Mouse (Mus musculus): ENCODE measurements around the gene C2cd5. TPM values are rescaled to one million over a fixed set of nuclear protein-coding genes. Genes with fewer than 3 reads are reported as not detected.
"Not testable (repeated sequence)": the region's sequence is repeated elsewhere in the genome, so short reads cannot be mapped to it uniquely, and the experiment has no call there.

C2cd5 gene
- total RNA-seq, 2 experiments from 2014 or later: 98.8 to 122 TPM

GRCm38 (mm10) chr6:142991391-142992059, 108.4 kb downstream of the C2cd5 start:
- ATAC-seq (replicated peaks; ENCODE audit: low FRiP score, poor library complexity, severe bottlenecking): no peak

GRCm38 (mm10) chr6:142990516-142990915, 109.4 kb downstream of the C2cd5 start:
- no peak for ATAC-seq (replicated peaks; ENCODE audit: low FRiP score, poor library complexity, severe bottlenecking)

DNA sequence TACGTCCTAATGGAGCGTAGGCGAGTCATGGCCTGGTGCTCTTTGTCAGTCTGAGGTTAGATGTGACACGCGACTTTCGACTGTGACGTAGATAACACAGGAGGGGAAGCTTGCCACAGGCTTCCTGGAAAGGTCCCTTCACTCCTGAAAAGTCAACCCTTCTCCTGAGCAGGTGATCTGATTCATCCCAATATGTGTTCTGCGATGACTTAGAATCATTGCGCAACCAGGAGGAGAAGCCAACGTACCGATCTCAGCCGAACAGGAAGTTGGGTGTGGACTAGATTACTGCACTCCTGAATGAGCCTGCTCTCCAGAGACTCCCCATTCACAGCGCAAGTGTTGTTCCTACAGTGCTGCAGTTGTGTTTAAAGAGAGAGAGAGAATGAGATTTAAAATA, 110.4 kb downstream of the C2cd5 start:
- ATAC-seq (replicated peaks; ENCODE audit: low FRiP score, poor library complexity, severe bottlenecking): no peak

DNA sequence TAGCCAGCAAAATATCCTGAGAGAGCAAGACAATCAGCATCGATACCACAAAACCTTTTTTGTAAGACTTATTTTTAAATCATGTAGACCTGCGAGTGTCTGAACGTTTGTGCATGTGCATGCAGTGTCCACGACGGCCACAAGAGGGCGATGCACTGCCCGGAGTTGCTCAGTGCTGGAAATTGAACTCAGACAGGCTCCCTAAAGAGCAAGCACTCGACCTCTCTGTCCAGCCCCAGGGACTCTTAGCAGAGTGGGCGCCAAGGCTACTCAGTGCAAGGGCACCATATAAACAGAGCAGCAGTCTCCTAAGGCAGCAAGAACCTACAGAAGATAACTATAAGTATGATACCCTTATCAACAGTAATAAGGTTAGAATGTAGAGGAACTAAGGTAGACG, 111.2 kb downstream of the C2cd5 start:
- ATAC-seq (replicated peaks; ENCODE audit: low FRiP score, poor library complexity, severe bottlenecking): peak; percentile 86

- ATAC-seq (replicated peaks; ENCODE audit: low FRiP score, poor library complexity, severe bottlenecking): no peak
These were observed 111.7 kb downstream of the C2cd5 start for GRCm38 (mm10) chr6:142988231-142988630.

- no peak for ATAC-seq (replicated peaks; ENCODE audit: low FRiP score, poor library complexity, severe bottlenecking)
These were observed 112.3 kb downstream of the C2cd5 start for GRCm38 (mm10) chr6:142987616-142988015.

DNA sequence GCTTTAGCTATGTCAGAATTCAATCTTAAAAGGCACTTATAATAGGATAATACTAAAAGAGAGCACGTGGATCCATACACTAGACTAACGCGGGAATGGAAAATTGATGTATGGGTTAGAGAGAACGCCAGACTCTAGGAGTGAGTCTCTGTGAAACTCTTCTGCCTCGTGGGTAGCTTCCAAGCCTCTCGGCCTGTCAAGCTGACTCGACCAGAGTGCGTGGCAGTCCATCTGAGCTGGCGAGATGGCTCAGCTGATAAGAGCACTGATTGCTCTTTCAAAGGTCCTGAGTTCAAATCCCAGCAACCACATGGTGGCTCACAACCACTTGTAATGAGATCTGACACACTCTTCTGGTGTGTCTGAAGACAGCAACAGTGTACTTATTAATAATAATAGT, 113.2 kb downstream of the C2cd5 start:
- ATAC-seq (replicated peaks; ENCODE audit: low FRiP score, poor library complexity, severe bottlenecking): not testable (repeated sequence)

- ATAC-seq (replicated peaks; ENCODE audit: low FRiP score, poor library complexity, severe bottlenecking): not testable (repeated sequence)
These were observed 114.2 kb downstream of the C2cd5 start for GRCm38 (mm10) chr6:142985561-142986238.

GRCm38 (mm10) chr6:142979665-142980660, 120.0 kb downstream of the C2cd5 start:
- no peak for ATAC-seq (replicated peaks; ENCODE audit: low FRiP score, poor library complexity, severe bottlenecking)

DNA sequence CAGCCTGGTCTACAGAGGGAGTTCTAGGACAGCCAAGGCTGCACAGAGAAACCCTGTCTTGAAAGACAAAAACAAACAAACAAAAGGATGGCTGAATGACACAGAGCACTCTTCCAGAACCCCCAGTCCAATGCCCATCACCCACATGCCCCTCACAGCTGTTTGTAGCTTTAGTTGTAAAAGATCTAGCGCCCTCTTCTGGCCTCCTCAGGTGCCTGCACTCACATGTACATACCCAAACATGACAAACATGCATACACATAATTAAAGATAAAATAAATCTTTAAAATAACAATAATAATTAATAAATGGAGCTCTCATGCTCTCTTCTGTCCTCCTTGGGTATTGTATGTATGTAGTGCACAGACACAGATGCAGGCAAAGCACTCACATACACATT, 122.7 kb downstream of the C2cd5 start:
- no peak for ATAC-seq (replicated peaks; ENCODE audit: low FRiP score, poor library complexity, severe bottlenecking)

DNA sequence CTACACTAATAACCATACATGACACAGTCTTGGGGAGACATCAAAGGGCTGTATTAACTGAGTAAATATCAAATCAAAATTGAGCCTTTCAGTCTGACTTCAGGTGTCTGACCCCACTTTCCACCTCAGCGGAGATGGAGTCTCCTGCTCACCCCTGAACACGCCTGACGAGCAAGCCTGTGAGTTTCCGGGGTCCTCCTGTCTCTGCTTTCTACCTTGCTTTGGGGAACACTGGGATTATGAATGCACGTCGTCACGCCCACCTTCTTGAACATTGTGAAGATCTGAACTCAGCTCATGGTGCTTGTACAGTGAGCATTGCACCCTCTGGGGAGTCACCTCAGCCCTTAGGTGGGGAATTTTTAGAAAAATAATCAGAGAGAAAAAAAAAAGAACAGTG, 126.7 kb downstream of the C2cd5 start:
- no peak for ATAC-seq (replicated peaks; ENCODE audit: low FRiP score, poor library complexity, severe bottlenecking)

- no peak for ATAC-seq (replicated peaks; ENCODE audit: low FRiP score, poor library complexity, severe bottlenecking)
These were observed 127.7 kb downstream of the C2cd5 start for GRCm38 (mm10) chr6:142972205-142972604.

- ATAC-seq (replicated peaks; ENCODE audit: low FRiP score, poor library complexity, severe bottlenecking): no peak
These were observed 132.5 kb downstream of the C2cd5 start for GRCm38 (mm10) chr6:142967407-142967806.

- no peak for ATAC-seq (replicated peaks; ENCODE audit: low FRiP score, poor library complexity, severe bottlenecking)
These were observed 135.2 kb downstream of the C2cd5 start for GRCm38 (mm10) chr6:142964531-142965385.

DNA sequence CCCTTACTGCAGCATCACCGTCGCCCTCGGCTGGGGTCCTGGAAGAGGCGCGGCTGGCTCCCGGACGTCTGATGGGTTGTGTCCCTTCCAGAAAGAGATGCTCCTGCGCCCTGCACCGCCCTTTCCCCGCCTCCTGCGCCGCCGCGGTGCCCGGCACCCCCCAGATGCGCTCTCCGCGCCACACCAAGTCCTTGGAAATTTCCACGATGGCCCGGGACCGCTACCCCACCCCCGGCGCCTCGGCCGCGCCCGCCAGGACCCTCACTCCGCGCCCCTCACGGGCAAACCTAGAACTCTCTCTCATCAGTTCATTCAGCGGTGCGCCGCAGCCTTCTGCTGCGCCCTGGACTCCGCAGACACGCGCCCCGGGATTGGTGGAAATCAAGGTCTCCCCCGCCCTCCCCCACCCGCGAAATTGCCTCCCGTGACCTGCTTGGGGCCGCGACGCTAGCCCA, 135.8 kb downstream of the C2cd5 start, which contains the start of gene St8sia1:
Gene St8sia1, minus strand, starts transcription at position 377 of the 455 bp plus-strand sequence.
- ATAC-seq (replicated peaks; ENCODE audit: low FRiP score, poor library complexity, severe bottlenecking): no peak

- no peak for ATAC-seq (replicated peaks; ENCODE audit: low FRiP score, poor library complexity, severe bottlenecking)
These were observed 136.4 kb downstream of the C2cd5 start for GRCm38 (mm10) chr6:142963480-142964075.

GRCm38 (mm10) chr6:142962881-142963280, 137.1 kb downstream of the C2cd5 start:
- no peak for ATAC-seq (replicated peaks; ENCODE audit: low FRiP score, poor library complexity, severe bottlenecking)

GRCm38 (mm10) chr6:142962476-142962875, 137.5 kb downstream of the C2cd5 start:
- no peak for ATAC-seq (replicated peaks; ENCODE audit: low FRiP score, poor library complexity, severe bottlenecking)
